Mouse (Mus musculus) retina, adult 2 months (tissue): Measurements from ENCODE around the gene Slc35e4.
A peak's percentile ranks its signal among the peaks of the same experiment; 100 is the strongest.

Source experiments
- DNase-seq: peaks from one replicate; pipeline ENCODE4 v3.0.0-alpha.2; 2012; ENCODE audit warnings: low read depth, low spot score

The Slc35e4 gene

GRCm38 (mm10) chr11:3864343-3864742 is 50.1 kb downstream of the Slc35e4 start:
- DNase-seq: no peak

- DNase-seq: peak; percentile 47
These were observed 50.9 kb downstream of the Slc35e4 start, which contains the start of gene Osbp2 for GRCm38 (mm10) chr11:3863454-3864112. TSS of gene Osbp2 (minus strand) at chr11:3863903.

GRCm38 (mm10) chr11:3862661-3863453 is 51.6 kb downstream of the Slc35e4 start:
- DNase-seq: no peak

- no peak for DNase-seq
These were observed 54.1 kb downstream of the Slc35e4 start for GRCm38 (mm10) chr11:3860361-3860760.

GRCm38 (mm10) chr11:3859778-3860177 is 54.7 kb downstream of the Slc35e4 start:
- no peak for DNase-seq

GRCm38 (mm10) chr11:3857902-3858301 is 56.6 kb downstream of the Slc35e4 start:
- no peak for DNase-seq
